Mouse (Mus musculus) erythroid progenitor cell, adult 5-6 weeks (primary cell): ENCODE measurements around the gene Kcna5. TPM values are rescaled to one million over a fixed set of nuclear protein-coding genes. Genes with fewer than 3 reads are reported as not detected.

ENCODE experiments used
- ATAC-seq: replicated peaks from 2 replicates; pipeline ENCODE4 v1.8.0; 2016; ENCODE audit warnings: moderate number of reproducible peaks, mild to moderate bottlenecking, moderate TSS enrichment, inconsistent platforms; ENCODE audit not compliant: poor library complexity, low FRiP score, severe bottlenecking
- total RNA-seq, 2 experiments: library from RNA; stranded (forward) in 1 of 2; stranded (reverse) in 1 of 2; fragments of 150-400 nt in 1 of 2; fragments of 186-747, 209-891 nt in 1 of 2; gene quantifications; 2 replicates each; pipeline versions ENCODE4 v1.2.3 to v1.2.4; 2015 to 2017; ENCODE audit warnings: low replicate concordance in 2 of 2

Kcna5 gene
- total RNA-seq, 2 experiments from 2014 or later, result not detected

DNA sequence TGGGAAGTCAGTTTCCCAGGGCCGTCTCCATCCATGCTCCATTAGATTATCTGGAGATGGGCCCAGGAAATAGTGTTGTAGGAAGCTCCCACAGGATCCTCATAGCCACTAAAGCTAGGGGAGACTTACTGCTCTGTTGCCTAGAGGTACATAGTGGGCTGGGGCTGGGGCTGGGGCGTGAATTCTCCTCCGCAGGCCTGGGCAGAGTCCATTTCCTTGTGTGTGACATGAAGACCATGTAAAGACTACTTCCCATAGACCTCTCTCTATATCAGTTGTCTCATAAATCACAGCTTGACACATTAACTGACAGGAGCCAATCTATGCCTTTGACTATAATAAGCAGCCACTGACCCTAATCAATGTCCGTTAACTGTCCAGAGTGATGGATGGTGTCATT lies 7.5 kb upstream of the Kcna5 start:
- no peak for ATAC-seq

- no peak for ATAC-seq
Observed at GRCm38 (mm10) chr6:126537512-126537911, 2.3 kb upstream of the Kcna5 start.

- ATAC-seq, result no peak
Observed at GRCm38 (mm10) chr6:126536926-126537325, 1.7 kb upstream of the Kcna5 start.

- no peak for ATAC-seq
Observed at GRCm38 (mm10) chr6:126535911-126536270, 679 bp upstream of the Kcna5 start.

DNA sequence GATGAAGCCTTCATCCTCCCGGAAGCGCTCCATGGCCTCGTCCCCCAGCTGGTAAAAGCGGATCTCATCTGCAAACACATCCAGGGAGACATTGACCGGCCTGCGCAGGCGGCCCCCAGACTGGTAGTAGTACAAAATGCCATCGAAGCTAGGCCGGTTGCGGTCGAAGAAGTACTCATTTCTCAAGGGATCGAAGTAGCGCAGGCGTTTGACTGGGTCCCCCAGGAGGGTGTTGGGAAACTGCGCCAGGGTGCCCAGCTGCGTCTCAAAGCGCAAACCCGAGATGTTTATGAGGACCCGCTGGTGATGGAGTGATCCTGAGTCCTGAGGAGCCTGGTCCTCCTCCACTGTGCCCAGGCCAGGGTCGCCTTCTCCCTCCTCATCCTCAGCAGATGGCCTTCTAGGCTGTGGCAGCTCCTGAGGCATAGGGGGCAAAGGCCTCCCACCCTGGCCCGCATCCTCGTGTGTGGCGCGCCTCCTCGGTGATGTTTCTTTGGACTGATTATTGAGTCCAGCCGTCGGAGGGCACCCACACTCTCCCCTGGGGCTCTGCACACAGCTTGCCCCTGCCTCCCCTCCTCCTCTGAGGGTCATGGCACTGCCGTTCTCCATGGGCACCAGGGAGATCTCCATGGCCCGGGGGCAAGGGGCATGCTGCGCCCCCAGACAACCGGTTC lies 543 bp downstream of the Kcna5 start:
- ATAC-seq, result no peak

DNA sequence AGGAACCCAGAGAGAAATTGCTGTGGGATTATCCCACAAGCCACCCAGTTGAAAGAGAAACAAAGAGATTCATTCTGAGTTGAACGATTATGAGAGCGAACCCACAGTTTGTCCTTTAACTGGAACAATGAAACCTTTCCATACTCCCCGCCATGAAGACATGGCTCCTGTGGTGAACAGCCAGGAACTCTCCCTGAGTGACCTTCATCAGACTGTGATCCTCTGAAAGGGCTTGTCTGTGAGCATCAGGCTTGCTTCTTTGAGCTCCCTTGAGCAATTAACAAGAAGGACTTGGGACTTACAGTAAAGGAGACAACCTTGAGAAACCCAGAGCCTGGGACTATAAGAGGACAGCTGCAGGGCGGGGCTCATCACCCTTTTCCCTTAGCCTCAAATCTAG lies 3.9 kb downstream of the Kcna5 start:
- no peak for ATAC-seq

DNA sequence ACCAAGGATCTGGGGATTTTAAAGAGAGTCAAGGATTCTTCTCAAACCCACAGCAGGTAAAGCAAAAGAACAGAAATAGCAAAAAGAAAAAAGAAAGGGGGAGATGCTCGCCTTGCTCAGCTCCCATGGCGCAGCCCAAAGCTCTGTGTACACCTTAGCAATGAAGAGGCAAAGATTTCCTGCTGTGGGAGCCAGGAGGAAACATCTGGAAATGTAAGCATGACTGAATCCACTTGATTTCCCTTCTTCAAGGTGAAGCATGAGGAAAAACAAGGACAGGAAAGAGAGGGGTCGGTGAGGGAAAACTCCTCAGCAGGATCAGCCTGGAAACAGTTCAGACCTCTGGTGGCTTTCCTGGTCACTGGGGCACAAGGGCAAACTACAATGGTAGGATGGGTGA lies 5.2 kb downstream of the Kcna5 start:
- ATAC-seq, result no peak

DNA sequence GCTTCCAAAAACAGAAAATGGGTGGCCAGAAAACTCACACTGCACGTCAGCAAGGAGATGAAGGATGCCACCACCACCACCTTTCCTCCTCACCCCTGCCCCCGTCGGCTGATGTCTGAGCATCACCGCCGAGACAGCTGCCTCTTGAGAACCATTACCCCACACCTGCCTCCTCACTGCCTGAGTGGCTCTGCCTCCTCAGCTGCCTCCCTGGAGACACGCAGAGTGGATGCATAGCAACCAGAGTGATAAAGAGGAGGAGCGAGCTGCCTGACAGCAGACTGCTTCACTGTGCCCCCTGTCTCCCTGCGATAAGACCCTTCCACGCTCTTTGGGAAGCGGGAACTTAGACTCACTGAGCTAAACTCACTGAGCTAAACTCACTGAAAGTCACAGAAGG lies 20.5 kb downstream of the Kcna5 start:
- no peak for ATAC-seq

DNA sequence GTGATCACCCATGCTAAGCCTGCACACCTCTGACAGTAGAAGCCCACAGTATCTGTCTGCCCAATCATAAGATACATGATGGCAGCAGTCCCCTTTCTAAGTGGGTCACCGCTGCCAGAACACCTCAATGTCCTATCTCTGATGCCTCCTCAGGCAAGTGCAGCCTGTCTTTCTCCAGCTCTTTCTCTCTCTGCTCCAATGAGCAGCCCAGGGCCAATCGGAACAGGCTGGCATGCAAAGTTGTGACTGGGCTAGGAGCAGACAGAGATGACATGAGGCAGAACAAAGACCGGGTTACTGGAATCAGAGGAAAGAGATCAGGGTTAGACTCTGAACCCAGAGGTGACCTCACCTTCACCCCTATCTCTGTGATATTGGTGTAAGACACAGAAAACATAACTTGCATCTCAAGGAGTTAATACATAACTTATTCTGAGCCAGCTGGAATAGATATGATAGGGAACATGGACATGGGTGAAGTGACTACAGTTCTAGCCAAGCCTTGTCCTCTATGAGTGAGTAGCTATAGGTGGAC lies 21.4 kb downstream of the Kcna5 start:
- ATAC-seq, result no peak

GRCm38 (mm10) chr6:126513154-126513553 lies 22.1 kb downstream of the Kcna5 start:
- ATAC-seq, result no peak

DNA sequence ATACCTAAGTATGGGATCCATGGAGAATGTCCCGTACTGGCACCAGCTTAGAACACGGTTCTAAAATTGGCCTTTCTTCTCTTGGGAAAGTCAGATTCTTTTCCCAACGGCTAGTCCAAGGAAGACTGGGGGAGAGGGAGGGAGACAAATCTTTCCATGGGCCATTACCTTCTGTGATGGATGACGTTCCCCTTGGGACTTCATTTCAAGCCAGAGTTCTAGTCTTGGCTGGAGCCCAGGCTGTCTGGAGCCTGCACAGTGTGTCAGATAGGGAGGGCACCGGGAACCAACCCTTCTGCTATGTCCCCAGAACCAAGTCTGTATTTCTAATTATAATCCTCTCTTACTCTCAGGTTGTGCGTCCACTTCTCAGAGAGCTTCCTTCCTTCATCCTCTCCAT lies 26.5 kb downstream of the Kcna5 start:
- ATAC-seq, result no peak

GRCm38 (mm10) chr6:126503920-126504319 lies 31.3 kb downstream of the Kcna5 start:
- ATAC-seq, result no peak

DNA sequence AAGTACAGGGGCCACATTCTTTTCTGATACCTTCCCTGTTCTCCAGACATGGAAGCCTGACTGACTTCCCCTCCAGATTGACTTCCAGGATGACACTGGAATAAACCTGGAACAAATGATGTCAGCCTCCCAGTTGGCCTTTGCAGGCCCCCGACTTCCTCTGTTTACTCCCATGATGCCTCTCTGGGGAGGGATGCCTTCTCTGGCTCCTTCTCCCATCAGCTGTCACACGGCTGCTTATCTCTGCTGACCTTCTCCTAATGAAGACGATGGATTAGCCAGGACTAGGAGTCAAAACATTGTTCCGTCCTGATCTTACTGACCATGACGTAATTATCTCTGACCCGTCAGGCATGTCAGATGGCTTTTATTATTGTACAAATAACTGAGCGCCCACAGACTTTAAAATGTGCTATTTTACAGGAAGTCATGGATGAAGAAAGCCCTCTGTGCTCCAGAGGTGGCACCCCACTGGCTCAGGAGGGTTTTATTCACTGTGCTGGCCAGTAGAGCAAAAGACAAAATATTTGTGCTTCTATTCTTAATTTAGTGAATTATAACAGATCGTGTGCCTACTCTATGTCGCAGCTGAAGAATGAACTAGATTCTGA lies 32.4 kb downstream of the Kcna5 start:
- no peak for ATAC-seq

DNA sequence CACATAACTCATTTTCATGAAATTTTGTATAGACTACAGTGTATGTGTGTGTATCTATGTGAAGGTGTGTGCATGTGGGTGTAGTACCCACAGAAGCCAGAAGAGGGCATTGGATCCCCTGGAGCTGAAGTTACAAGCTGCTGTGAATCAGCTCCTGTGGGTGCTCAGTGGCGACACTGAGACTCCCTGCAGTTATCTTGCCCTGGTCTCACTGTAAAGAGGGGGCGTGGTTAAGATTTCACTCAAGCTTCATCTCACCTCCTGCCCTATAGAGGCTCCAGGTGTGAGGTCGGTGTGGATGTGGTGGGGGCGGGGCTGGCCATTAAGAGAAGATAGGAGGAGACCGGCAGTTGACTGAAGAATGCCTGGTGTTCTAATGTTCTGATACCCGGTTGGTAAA lies 34.2 kb downstream of the Kcna5 start:
- no peak for ATAC-seq

DNA sequence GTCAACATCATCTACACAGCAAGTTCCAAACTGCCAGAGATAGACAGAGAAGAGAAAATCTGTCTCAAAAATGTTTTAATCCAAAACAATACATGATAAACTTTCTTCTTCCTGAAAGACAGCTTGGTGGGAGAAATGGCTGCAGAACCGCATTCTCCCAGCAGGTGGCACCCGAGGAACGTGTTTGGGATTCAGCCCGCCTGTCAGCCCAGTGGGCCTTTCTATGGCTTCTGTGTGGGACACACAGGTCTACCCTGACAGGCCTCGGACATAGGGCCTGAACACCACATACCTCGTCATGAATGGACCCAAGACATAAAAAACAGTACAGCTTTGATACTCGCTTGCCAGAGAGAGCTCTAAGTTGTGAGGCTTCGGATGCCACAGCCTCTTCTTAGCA lies 35.1 kb downstream of the Kcna5 start:
- ATAC-seq, result no peak

DNA sequence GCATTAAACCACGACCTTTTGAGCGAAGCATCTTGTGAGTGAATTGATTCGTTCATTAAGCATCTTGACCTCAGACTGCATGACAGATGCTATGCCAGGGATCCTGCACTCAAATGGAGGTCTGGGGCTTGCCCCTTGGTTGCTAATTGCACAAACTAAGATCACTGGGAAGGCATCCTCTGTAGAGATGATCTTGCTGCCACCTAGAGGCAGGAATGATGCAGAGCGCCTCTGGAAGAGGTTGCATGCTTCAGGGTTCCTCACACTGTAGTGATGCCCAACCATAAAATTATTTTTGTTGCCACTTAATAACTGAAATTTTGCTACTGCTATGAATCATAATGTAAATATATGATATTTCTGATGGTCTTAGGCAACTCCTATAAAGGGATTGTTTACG lies 37.3 kb downstream of the Kcna5 start:
- no peak for ATAC-seq

- ATAC-seq, result no peak
Observed at GRCm38 (mm10) chr6:126497173-126497839, 37.9 kb downstream of the Kcna5 start.

- ATAC-seq, result no peak
Observed at GRCm38 (mm10) chr6:126487136-126487535, 48.1 kb downstream of the Kcna5 start.

- no peak for ATAC-seq
Observed at GRCm38 (mm10) chr6:126484887-126485286, 50.3 kb downstream of the Kcna5 start.

GRCm38 (mm10) chr6:126483264-126483867 lies 51.8 kb downstream of the Kcna5 start:
- ATAC-seq, result no peak
